Mouse (Mus musculus) embryonic facial prominence, embryonic 14.5 days (tissue): ENCODE data around the gene Pla2g2c. TPM values are rescaled to one million over a fixed set of nuclear protein-coding genes. Genes with fewer than 3 reads are reported as not detected.

Experiments used
- ATAC-seq: fragments of 200-750 bp; cut with Nextera tagmentation; 2 replicates; pipeline ENCODE4 v1.8.0; 2017; ENCODE audit warnings: low read depth, moderate number of reproducible peaks, moderate TSS enrichment
- DNase-seq: peaks from one replicate; pipeline ENCODE4 v3.0.0-alpha.2; 2015; ENCODE audit warnings: low spot score
- H3K27ac ChIP-seq: fragments of 300-500 bp; sonication (generic); replicated peaks from 2 replicates; pipeline ENCODE4 v1.5.1; 2014; ENCODE audit warnings: low read depth, mild to moderate bottlenecking, low read length, moderate library complexity
- H3K27me3 ChIP-seq: fragments of 300-500 bp; sonication (generic); replicated peaks from 2 replicates; pipeline ENCODE4 v1.6.1; 2014; ENCODE audit warnings: low read length; ENCODE audit not compliant: control insufficient read depth, insufficient read depth
- H3K36me3 ChIP-seq: fragments of 300-500 bp; sonication (generic); 2 replicates; pipeline ENCODE4 v1.6.1; 2014; ENCODE audit warnings: low read length, mixed read lengths; ENCODE audit not compliant: control insufficient read depth, insufficient read depth
- H3K4me1 ChIP-seq: fragments of 300-500 bp; sonication (generic); 2 replicates; pipeline ENCODE4 v1.6.1; 2014; ENCODE audit warnings: antibody characterized with exemption, low read length; ENCODE audit not compliant: control insufficient read depth, insufficient read depth
- H3K4me2 ChIP-seq: fragments of 300-500 bp; sonication (generic); 2 replicates; pipeline ENCODE4 v1.6.1; 2014; ENCODE audit warnings: low read depth, mild to moderate bottlenecking, low read length, moderate library complexity, mixed read lengths
- H3K4me3 ChIP-seq: fragments of 300-500 bp; sonication (generic); 2 replicates; pipeline ENCODE4 v1.5.1; 2014; ENCODE audit warnings: low read depth, mild to moderate bottlenecking, low read length
- H3K9ac ChIP-seq: fragments of 300-500 bp; sonication (generic); 2 replicates; pipeline ENCODE4 v1.6.1; 2014; ENCODE audit warnings: low read depth, mild to moderate bottlenecking, low read length, moderate library complexity, mixed read lengths
- H3K9me3 ChIP-seq: fragments of 300-500 bp; sonication (generic); 2 replicates; pipeline ENCODE4 v1.6.1; 2016; ENCODE audit warnings: low read length; ENCODE audit not compliant: control insufficient read depth
- WGBS: fragments of 180-500 bp; shearing (Covaris S2); extraction: QIAGEN DNeasy Blood & Tissue Kit; methylation state at CpG from one replicate; pipeline ENCODE4 v1.1.7; 2014; 5-methylcytosine and 5-hydroxymethylcytosine counted together
- polyA plus RNA-seq: library from polyadenylated mRNA; unstranded; fragments of >200 nt; fragmentation: Nextera tagmentation; extraction: Ambion mirVana; gene quantifications from 2 replicates; pipeline ENCODE4 v1.2.1, GENCODE M21; 2014

Pla2g2c gene
- polyA plus RNA-seq, 1 experiment from 2014 or later = 0.61 TPM

DNA sequence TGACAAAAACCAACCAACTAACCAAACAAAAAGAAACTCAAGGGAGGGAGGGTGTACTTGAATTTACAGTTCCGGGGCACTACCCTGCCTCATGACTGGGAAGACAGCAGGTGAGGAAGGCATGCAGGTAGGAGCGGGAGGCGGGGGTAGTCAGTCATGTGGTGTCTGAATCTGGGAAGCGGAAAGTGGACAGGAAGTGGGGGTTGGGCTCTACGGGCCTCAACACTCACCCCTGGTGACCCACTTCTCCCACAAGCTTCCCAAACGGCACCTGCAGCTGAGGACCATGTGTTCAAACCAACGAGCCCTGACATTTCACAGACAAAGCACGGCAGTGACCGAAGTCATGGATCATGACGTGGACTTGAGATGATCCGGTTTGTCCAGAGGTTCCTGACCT is 12.5 kb upstream of the Pla2g2c start:
- Histone ChIP-seq H3K4me3 (no peak overlapping the region), H3K27ac (no peak overlapping the region), H3K4me1 (no peaks in the 10 kb centered on the region), H3K9ac (no peak overlapping the region), H3K4me2 (no peak overlapping the region), H3K27me3 (no peaks in the 10 kb centered on the region), H3K36me3 (no peaks in the 10 kb centered on the region), H3K9me3 (no peaks in the 10 kb centered on the region)
- 80% methylated on average over 11 of the region's 11 CpGs for WGBS
- ATAC-seq = no peak
- no peak for DNase-seq

DNA sequence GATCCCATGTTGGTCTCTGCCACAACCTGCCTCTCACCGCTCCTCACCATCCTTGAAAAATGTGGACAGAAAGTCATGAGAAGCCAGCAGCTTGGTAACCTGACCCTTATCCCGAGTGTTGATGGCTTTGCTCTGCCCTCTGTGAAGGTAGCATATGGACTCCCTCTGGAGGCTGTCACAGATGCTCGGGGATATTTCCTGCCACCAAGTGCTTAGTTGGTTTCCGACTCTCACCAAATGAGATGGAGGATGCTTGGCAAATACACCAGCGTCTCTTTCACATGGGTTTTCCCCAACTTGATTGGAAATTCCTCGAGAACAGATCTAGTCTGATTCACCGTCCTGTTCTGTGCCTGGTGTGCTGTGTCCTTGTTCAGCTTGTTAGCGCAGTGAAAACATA is 12.0 kb upstream of the Pla2g2c start:
- Histone ChIP-seq H3K9me3 (no peaks in the 10 kb centered on the region), H3K4me2 (no peak overlapping the region), H3K4me3 (no peak overlapping the region), H3K27ac (no peak overlapping the region), H3K36me3 (no peaks in the 10 kb centered on the region), H3K27me3 (no peaks in the 10 kb centered on the region), H3K9ac (no peak overlapping the region), H3K4me1 (no peaks in the 10 kb centered on the region)
- WGBS = 82% methylated on average over 8 of the region's 8 CpGs
- ATAC-seq = no peak
- no peak for DNase-seq

DNA sequence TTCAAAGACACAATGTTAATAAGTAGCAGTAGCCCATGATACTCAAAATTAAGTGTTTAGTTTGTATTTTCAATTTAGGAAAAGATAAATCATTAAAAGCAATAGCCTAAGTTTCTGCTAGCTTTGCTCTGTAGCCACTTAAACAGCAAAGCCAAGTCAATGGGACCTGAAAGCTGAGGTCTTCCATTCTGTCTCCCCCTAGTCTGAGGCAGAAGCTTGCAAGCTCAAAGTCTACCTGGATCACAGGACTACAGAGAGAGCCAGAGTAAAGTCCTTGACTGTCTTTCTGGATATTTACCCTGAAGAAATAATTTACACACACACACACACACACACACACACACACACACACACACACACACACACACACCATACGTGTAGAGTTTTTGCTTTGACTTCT is 10.4 kb upstream of the Pla2g2c start:
- Histone ChIP-seq H3K4me2 (no peak overlapping the region), H3K36me3 (no peaks in the 10 kb centered on the region), H3K9me3 (no peaks in the 10 kb centered on the region), H3K9ac (no peak overlapping the region), H3K27ac (no peak overlapping the region), H3K27me3 (no peaks in the 10 kb centered on the region), H3K4me1 (no peaks in the 10 kb centered on the region), H3K4me3 (no peak overlapping the region)
- no peak for DNase-seq
- no peak for ATAC-seq
- WGBS = 60% methylated on average over 1 of the region's 1 CpGs

DNA sequence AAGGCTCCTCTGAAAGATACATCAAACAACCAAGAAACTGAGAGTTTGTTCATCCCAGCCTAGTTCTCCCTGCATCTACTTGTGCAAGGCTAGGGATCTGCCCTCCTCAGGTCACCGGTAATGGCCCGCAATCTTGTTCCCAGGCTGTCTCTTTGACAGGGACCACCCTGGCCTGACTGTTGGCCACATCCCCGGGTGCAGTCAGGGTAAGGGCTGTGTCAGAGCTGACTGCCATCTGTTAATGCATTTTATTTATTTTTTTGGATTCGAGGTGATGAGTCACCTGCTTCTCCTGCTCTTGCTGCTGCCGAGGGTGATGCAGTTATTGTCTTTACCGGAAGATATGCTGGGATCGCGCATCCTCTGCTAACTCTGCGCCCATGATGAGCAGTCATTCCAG is 7.9 kb upstream of the Pla2g2c start:
- ATAC-seq (no peak), DNase-seq (no peak)
- H3K36me3 ChIP-seq = no peaks in the 10 kb centered on the region
- no peaks in the 10 kb centered on the region for H3K4me1 ChIP-seq
- H3K4me2 ChIP-seq = no peak overlapping the region
- WGBS = 89% methylated on average over 9 of the region's 9 CpGs
- no peak overlapping the region for H3K9ac ChIP-seq
- no peaks in the 10 kb centered on the region for H3K9me3 ChIP-seq
- H3K4me3 ChIP-seq = no peak overlapping the region
- H3K27me3 ChIP-seq = no peaks in the 10 kb centered on the region
- no peak overlapping the region for H3K27ac ChIP-seq

DNA sequence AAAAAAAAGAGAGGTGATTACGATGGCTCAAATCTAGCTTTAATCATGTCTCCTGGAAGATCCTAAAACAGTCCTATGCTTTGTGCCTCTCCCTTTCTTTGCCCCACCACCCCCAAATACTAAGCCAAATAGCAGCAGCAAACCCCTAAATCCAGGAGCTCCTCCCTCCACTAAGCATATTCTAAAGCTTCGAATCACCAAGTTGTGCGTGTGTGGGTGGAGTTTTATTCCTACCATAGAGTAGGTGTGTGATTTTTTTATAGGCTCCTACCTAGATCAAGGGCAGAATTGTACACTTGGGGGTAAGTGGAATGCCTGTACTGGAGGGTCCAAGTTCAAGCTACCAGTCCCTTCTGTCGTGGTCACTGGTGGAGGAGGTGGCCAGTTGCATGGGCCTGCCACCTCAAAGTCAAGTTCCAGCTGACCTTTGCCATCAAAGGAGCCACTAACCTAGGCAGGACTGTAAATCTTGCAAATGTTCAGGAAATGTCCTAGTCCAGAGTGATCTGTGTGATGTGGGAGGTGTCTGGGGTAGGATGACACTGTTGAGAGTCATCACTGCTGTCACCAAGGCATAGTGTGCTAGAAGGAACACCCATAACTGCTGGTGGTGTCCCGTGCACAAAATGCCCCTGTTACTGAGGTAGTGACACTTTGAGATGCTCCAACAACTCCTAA is 5.9 kb upstream of the Pla2g2c start:
- Histone ChIP-seq H3K9me3 (no peaks in the 10 kb centered on the region), H3K4me1 (0 out of 2 replicates have a peak, but pooled peaks cover under 1% of the 10 kb centered on the region), H3K9ac (no peak overlapping the region), H3K4me3 (no peak overlapping the region), H3K27me3 (no peaks in the 10 kb centered on the region), H3K36me3 (no peaks in the 10 kb centered on the region), H3K4me2 (no peak overlapping the region), H3K27ac (no peak overlapping the region)
- DNase-seq (no peak), ATAC-seq (no peak)
- WGBS = 73% methylated on average over 5 of the region's 5 CpGs

DNA sequence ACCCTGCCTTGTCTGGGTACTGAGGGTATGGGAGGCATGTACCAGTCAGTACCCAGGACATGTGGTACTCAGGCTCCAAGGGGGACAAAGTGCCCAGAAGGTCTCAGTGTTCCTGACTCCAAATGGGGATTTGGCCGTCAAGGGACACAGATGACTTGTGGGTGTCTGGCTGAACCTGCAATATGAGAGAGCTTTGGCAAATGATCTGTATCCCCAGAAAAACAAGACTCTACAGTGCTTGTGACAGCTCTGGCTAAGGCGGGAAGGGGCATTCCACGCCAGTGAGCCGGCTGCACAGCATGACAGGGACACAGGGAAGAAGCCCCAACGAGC is 5.4 kb upstream of the Pla2g2c start:
- ATAC-seq = no peak
- no peak overlapping the region for H3K4me2 ChIP-seq
- peaks cover 5% of the 10 kb centered on the region; the same call in 1 of the 2 replicates for H3K4me1 ChIP-seq
- DNase-seq = no peak
- H3K4me3 ChIP-seq = no peak overlapping the region
- no peak overlapping the region for H3K27ac ChIP-seq
- 75% methylated on average over 5 of the region's 5 CpGs for WGBS
- H3K9ac ChIP-seq = no peak overlapping the region
- H3K27me3 ChIP-seq = no peaks in the 10 kb centered on the region
- H3K9me3 ChIP-seq = no peaks in the 10 kb centered on the region
- H3K36me3 ChIP-seq = no peaks in the 10 kb centered on the region

DNA sequence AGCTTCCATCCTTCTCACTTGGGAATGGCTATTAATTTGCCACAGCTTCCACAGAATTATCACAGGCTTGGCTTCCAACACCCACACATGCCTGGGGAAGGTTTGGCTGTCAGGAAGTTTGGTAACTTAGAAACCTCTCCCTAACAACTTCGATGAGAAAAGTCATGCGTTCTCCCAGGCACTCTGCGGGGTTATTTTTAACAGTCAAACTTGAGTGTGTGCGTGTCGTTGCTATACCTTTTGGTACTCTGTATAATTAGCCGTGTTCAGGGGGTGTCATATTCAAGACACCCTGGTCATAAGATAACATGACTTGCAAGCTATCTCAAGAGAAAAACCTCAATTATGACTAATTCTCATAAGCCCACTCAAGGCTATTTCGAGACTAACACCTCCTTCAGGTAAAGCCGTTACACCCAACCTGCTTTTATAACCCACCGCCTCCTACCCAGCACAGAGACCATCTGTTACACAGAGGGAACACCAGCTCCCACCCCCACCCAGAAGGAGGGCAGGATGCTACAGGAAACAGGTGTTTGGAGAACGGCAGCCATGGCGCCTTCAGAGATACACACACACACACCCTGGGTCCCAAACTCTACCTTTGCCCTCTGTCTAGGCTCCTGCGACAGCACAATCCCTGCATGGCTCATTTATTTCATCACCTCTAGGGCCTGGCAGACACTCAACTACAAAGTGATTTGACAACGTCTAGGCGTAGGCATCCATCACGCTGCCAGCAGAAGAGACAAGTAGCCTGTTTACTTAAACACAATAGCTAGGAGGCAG is 905 bp upstream of the Pla2g2c start:
- Histone ChIP-seq H3K9ac (no peak overlapping the region), H3K4me3 (no peak overlapping the region), H3K4me2 (no peak overlapping the region), H3K36me3 (no peaks in the 10 kb centered on the region), H3K9me3 (no peaks in the 10 kb centered on the region), H3K4me1 (peaks cover 20% of the 10 kb centered on the region), H3K27me3 (no peaks in the 10 kb centered on the region), H3K27ac (peak overlapping the region; percentile 45; the same call in 1 of the 2 replicates)
- no peak for DNase-seq
- WGBS = 67% methylated on average over 15 of the region's 15 CpGs
- ATAC-seq = no peak

DNA sequence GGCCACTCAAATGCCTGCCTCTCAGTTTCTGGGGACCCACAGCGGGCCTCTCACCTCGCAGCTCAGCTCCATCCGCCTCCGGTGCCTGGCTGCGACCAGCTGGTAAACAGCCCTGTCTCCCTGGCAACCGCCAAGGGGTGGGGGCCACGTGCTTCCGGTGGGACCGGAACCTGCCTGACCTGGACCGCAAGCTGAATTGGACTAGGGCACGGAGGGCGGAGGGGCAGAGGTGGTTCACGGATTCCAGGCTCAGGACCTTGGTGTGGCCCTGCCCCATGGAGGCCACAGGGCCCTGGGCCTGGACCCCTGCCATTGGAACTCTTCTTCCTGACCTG is 502 bp downstream of the Pla2g2c start:
- Histone ChIP-seq H3K9ac (peak overlapping the region; percentile 52), H3K27ac (0 out of 2 replicates have a peak overlapping the region, but pooled peaks have one; percentile 41), H3K27me3 (no peaks in the 10 kb centered on the region)

DNA sequence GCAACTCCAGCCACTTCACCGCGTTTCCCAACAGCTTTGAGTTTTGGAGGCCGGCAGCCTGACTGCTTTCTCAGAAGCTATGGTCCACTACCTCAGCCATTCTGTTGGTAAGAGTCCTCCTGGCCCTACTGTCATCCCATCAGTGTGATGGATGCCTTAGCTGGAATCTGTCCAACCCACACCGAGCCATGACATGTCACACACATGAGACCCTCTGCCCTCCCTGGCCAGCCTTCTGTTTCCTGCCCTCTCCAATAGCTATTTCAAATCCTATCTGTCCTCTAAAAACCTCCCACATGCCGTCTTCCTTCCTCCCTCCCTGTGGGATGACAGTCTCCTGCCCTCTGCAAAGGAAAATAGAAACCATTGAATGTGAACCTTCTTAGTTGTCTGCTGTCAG is 1.2 kb downstream of the Pla2g2c start:
- H3K27me3 ChIP-seq = no peaks in the 10 kb centered on the region
- WGBS = 70% methylated on average over 5 of the region's 5 CpGs
- no peak for DNase-seq
- H3K9ac ChIP-seq = no peak overlapping the region
- H3K36me3 ChIP-seq = no peaks in the 10 kb centered on the region
- no peak overlapping the region for H3K4me3 ChIP-seq
- H3K9me3 ChIP-seq = no peaks in the 10 kb centered on the region
- H3K27ac ChIP-seq = no peak overlapping the region
- peaks cover 20% of the 10 kb centered on the region for H3K4me1 ChIP-seq
- no peak for ATAC-seq
- H3K4me2 ChIP-seq = no peak overlapping the region

More for the DNA sequence above, 502 bp downstream of the Pla2g2c start:
- peak; percentile 78 for DNase-seq
- ATAC-seq = peak; percentile 74
- H3K4me3 ChIP-seq = peak overlapping the region; percentile 26
- WGBS = 0% methylated on average over 13 of the region's 13 CpGs
- H3K9me3 ChIP-seq = no peaks in the 10 kb centered on the region
- peaks cover 20% of the 10 kb centered on the region for H3K4me1 ChIP-seq
- peak overlapping the region; percentile 58 for H3K4me2 ChIP-seq
- no peaks in the 10 kb centered on the region for H3K36me3 ChIP-seq
